Mouse (Mus musculus) induced T-regulatory cell, adult 2 months (primary cell): ENCODE measurements around the gene Map3k14.
"Not testable (repeated sequence)": the region's sequence is repeated elsewhere in the genome, so short reads cannot be mapped to it uniquely, and the experiment has no call there.

ENCODE experiments used
- DNase-seq: peaks from one replicate; pipeline ENCODE4 v3.0.0-alpha.2; 2012; ENCODE audit warnings: low read depth

Map3k14 gene

DNA sequence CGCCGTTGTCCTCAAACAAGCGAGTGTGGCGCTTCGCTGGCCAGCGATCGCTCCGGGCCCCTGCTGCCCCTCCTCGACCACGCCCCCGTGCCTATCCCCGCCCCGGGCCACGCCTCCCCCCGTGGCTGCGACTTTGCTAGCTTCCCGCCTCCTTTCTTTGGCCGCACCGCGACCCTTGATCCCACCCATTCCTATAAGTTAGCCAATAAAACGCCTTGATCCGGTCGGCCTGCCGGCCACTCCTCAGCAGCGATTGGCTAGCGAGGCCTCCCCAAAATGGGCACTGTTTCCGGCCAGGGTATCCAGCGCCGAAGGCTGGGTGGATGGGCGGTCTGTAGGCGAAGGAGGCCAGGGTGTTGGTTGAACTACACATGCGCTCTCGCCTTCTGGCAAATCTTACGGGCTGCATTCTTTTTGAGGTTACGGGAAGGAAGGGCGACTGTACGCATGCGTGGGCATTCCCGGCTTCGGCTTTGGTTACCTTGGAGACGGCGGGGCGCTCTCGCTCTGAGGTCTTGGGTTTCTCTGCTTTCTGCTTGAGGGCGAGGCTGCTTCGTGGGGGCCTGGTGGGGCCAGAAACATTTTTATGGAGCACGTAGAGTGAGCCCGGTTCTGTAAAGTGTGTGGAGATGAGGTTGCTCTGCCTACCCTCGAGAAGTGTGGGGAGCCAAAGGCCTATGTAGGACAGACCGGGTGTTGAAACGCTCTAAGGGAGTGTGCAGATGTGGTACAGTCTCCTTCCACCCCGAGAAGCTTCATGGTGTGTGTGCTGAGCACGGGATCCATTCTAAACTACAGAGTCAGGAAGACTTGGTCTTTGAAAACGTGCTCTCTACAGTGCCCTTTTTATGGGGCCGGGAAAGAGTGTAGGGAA lies at the start of gene Map3k14:
Gene Map3k14, minus strand, starts transcription at position 127 of the 874 bp plus-strand sequence.
- peak; percentile 99 for DNase-seq

DNA sequence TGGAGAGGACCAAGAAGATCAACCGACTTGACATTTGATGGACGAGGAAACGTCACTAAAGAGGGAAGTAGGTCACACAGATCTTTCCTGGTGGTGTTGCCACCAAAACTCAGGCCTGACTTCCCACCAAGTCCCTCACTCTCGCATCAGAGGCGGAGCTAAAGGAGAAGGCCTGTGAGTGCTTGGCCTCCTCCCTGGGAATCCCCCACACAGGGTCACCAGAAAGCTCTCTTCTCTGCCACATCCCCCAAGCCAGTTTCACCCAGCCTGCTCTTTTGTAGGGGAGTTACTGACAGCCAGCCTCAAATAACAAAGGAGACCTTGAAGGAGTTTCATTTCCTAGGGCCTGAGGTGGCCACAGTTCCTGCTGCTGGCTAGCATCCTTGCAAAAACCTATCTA lies 48.1 kb upstream of the Map3k14 start:
- no peak for DNase-seq

DNA sequence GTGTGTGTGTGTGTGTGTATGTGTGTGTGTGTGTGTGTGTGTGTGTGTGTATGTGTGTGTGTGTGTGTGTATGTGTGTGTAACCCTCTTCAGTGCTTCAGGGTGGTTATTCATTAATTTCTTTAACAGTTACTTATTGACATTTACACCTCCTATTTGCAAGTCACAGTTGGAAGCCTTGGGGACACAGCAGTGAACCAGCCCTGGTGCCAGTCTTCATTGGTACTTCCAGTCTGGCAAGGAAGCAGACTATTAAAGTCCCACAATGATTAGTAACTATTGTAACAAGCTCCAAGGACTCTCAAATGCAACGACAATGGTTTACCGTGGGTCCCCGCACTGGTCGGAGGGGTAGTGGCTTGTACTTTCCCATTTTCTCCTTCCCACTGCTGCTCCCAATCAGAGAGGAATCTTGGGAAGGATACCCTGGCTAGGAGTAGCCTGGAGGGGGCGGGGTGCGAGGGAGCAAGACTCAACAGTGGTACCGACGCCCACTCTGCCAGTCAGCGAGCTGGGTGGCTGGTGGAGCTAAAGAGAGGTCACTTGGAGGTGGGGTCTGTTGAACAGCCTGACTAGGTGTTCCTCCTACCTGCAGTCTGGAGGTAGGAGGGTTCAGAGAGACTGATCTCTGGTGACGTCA lies 47.6 kb upstream of the Map3k14 start:
- no peak for DNase-seq

DNA sequence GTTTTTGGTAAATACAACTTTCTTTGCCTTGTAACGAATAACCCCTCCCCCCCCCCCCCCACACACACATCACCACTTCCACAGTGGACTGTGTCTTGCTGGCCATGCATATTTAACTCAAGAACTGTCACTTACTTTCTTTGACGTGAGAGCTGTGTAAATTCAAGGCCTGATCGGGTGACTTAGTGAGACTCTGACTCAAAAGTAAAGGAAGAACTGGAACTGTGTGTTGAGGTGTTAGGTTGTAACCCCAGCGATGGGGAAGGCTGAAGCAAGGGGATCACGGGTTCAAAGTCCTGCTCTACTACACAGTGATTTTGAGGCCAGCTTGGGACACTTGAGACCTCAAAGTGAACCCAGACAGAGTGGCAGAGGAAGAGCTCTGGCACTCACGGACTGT lies 46.3 kb upstream of the Map3k14 start:
- no peak for DNase-seq

DNA sequence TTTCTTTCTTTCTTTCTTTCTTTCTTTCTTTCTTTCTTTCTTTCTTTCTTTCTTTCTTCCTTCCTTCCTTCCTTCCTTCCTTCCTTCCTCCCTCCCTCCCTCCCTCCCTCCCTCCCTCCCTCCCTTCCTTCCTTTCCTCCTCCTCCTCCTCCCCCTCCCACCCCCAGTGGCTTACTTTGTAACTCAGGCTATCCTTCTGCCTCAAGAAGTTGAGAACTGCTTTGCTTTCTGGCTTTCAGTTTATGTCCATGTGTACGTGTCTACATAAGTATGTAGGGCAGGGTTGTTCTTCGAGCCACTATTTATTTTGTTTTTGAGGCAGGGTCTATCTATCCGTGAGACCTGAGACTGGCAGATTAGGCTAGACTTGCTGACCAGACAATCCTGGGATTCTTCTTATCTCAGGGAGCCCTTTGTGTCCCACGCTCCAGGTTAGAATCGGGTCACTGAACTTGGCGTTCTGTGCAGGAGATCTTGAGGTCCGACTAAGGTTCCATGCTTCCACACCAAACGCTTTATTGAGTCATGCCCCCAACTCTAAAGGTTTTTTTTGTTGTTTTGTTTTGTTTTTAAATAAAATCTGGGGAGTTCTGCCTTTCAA lies 45.5 kb upstream of the Map3k14 start:
- DNase-seq = no peak

DNA sequence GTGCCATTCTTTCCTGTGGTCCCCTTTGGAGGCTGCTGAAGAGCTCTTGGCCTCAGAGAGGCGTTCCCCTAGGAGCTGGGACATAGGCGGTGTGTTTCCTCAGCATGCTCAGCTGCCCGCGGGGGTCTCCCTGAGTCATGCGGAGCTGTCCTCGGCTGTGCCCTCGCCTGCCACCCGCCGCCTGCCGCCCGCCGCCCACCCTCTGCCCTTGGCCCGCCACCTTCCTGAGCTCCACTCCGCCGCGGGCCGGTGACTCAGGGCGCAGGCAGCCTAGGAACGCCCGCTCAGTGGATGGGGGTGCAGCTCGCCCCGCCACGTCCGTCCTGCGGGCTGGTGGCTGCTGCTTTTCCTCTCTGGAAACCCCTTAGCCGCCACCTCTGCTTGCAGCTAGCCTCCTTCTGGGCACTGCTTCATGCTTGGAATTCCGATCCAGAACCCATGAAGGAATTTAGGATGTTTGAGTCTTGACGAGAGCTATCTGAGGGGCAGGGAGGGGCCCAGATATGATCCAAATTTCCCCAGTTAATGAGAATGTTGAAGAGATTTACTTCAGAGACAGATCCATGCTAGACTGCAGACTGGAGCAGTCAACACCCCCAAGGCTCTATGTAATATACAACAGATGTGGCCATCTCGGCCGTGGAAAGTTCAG lies 44.8 kb upstream of the Map3k14 start:
- no peak for DNase-seq

DNA sequence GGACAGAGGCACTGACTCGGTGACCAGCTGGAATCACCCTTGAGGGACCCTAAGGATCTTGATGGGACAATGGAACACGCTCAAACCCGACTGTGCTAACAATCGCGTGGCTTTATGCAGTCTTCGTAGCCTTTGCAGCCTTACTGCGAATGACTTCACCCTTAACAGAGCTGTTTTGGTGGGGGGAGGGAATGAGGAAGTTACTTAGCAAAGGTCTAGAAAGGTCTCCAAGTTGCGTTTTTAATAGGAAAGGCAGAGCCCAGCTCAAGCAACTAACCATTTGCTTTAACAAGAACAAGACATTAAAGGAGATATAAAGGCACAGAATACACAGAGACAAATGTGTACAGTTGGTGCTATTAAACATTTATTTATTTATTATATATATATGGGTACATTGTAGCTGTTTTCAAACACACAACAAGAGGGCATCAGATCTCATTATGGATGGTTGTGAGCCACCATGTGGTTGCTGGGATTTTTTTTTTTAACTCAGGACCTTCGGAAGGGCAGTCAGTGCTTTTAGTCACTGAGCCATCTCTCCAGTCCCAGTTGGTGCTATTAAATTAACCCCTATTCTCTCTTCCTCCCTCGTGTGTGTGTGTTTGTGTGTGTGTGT lies 42.8 kb upstream of the Map3k14 start:
- DNase-seq = no peak

DNA sequence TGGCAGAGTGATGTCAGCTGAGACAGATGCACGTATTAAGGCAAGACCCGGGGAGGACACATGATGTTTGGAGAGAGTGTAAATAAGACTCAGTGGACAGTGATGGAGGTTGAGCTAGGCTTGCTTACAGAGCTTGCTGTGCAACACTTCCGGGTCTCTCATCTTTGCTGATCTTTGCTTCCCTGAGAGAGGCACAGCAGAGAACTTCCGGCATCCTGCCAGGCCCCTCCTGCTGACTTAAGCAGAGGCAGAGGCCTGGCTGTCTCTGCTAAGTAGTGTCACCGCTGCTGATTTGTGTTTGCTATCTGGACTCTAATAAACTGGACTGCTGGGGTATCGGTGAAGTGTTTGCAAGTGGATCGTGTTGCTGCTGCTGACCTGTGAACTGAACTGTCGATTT lies 40.6 kb upstream of the Map3k14 start:
- DNase-seq = peak; percentile 66

DNA sequence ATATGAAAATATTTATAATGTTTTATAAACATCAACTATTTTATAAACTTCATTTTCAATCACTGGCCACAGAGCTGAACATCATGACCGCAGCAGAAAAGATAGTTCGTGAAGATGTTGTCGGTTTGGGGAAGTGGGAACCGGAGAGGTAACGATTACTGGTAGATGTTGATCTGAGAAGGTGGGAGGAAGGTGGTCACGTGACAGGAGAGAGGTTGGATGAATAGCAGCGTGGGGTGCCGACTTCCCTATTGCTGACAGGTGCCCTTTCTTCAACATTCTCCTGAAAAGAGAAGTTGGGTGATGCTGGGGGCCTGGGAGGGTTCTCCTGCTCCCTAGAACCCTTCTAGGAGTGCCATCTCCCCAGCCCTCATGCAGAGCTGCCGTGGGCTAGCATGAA lies 37.3 kb upstream of the Map3k14 start:
- no peak for DNase-seq

DNA sequence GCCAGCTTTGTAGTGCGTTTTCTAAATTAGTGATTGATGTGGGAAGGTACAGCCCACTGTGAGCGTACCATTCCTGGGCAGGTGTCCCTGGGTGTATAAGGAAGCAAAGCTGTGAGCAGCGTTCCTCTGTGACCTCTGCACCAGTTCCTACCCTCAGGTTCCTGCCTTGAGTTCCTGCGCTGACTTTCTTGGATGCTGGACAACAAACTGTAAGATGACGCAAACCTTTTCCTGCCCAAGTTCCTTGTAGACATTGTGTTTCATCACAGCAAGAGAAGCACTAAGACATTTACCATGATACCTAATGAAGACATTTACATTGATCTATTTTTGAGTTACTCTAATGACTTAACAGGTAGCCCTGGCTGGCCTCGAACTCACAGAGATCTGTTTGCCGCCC lies 27.5 kb upstream of the Map3k14 start:
- no peak for DNase-seq

DNA sequence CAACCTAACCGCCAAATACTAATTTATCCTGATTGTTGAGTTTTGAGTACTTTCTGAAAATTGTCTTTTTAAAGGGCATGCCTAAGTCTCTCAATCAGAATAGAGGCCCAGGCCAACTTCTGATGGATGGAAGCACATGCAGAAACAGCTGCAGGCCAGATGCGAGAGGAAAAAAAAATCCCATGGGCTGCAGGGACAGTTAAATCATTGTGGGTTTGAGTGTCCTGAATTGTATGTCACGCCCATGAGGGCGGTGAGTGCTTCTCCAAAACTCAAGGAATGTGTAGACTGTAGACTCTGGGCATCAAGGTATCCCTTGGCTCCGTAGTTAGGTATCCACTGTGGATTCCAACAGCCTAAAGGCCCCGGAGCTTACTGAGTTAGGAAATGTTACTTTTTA lies 26.8 kb upstream of the Map3k14 start:
- no peak for DNase-seq

DNA sequence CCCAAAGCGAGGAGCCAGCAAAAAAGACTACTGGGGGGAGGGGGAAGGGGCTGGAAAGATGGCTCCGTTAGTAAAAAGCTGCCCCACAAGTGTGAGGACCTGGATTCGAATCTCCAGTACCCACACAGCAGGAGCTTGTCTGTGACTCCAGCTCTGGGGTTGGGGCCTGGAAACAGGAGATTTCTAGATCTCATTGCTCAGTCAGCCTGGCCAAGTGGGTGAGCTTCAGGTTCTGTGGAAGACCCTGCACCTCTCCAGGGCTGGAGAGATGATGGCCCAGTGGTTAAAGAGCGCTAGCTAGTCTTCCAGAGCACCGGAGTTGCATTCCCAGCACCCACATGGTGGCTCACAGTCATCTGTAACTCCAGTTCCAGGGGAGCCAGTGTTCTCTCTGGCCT lies 25.6 kb upstream of the Map3k14 start:
- no peak for DNase-seq

DNA sequence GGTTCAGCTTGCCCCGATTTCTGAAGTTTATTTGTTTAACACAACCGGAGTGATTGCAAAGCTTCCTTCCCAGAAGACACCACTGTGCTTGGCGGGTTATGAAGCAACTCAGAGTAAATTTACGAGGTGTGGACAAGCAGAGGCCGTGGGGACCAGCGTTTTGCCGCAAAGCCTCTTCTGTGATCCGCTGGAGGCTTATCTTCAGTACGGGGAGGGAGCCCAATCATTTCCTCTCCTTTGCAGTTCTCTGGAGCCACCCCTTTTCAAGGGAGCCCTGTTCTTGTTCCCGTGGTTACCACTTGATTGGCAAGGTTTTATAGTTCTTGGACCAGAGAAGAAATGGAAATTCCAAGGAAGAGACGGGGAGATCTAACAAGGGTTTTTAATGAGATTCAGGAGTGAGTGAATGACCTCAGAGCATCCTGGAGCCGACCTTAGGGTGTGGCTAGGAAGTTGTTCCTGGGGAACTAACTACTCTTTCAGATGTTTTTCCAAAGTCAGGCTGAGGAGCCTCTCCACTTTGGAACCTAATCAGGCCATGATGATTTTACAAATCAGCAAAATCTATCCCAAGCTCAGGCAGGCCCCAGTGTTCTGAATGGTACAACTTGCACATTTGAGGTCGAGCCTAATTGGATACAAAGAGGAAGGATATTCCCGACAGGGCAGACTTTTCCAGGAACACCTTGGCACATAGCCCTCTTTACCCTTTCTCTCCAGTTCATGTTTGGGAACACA lies 25.0 kb upstream of the Map3k14 start:
- DNase-seq = no peak

DNA sequence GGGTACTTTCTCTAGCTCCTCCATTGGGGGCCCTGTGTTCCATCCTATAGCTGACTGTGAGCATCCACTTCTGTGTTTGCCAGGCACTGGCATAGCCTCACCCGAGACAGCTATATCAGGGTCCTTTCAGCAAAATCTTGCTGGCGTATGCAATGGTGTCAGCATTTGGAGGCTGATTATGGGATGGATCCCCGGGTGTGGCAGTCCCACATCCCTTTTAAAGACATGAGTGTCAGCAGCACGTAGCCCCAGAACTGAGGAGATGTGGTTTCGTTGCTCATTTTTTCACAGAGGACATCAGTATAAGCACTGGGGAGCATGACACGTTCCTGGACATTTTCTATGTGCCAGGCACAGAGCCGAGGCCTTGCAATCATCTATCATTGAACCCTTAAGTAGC lies 23.6 kb upstream of the Map3k14 start:
- DNase-seq = not testable (repeated sequence)

DNA sequence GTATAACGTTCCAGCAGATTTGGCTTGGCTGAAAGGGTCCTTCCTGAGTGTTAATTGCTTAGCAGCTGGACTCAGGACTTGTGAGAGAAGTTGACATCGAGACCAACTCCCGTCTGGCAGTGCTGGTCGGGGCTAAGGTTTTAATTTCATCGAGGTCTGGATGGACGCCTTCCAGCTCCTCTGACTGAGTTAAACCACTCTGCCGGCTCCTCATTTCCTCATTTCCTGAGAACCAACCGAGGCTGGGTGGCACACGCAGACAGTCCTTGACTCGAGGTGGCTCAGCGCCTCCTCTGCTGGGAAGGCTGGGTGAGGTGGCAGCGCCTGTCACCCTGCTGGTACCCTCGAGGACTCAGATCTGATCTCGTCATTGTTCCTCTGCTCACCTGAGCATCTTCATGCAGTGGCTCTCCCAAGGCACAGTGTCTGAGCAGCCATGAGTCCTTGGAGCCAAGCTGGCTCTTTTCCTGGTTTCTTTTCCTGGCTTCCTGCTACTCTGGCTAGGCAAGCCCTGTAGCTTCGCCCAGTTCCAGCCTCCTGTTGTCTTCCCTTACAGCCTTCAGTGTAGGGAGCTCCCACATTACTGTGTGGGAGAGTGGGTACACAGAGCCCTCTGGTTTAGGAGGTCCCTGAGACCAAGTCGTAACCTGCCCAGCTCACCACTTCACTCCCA lies 21.2 kb upstream of the Map3k14 start:
- DNase-seq = no peak

DNA sequence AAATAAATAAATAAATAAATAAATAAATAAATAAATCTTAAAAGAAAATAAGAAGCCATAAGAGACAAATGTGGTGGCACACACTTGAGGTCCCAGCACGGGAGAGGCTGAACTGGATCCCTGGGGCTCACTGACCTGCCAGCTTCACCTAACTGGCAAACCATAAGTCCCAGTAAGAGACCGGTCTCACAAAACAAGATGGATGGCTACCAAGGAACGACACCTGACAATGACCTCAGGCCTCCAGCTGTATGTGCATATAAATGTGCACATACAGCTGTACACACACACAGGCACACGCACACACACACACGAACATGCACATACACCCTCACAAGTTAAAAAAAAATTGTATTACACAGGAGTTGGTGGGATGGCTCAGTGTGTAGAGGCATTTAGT lies 19.6 kb upstream of the Map3k14 start:
- DNase-seq = no peak

DNA sequence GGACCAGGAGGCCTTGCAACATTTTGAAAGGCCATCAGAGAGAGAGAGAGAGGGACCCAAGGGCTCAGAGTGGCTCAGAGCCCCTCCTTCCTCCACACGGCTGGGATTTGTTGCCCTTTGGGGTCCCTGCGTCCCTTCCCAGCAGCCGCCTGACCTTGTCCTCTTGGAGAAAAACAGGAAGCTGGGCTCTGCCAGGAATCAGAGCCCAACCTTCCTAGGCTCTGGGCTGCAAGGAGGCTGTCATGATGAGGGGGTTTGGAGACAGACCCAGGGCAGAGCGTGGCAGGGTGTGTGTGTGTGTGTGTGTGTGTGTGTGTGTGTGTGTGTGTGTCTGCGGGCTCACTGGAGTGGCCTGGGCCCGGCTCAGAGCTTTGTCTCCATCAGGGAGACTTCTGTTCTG lies 18.7 kb upstream of the Map3k14 start:
- DNase-seq = no peak

DNA sequence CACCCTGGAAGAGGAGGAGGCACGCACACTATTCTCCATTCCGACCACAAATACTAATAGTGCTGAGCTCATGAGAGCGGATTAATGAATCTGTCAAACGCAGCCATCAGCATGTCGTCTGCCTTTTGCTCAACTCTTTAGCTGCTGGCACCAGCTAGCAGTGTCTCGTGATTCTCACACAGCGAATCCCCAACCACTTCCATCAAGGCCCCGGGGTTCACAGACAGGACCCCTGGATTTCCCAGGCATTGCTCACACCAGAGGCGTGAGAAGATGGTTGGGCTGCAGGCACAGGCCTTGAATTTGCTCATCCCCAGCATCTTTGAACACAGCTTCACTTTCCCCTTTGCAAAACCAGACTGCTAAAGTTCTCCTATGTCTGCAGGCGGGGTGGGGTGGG lies 18.0 kb upstream of the Map3k14 start:
- DNase-seq = no peak

DNA sequence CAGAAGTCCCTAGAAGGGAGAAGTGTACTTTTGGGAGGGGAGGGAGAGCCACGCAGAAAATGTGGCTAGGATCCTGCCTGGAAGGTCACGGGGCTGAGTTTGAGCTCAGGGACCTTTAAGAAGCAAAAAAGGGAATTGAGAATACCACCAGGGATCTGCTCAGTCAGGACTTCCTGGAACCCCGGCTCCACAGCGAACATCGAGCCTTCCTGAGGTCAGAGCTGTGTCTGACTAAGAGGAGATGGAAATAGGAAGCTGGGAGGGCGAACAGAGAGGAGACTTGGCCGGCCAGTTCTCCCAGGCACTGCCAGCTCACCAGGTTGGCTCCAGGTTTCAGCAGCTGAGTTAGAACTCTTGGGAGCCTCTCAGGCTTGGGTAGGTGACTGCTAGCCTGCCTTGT lies 14.5 kb upstream of the Map3k14 start:
- DNase-seq = no peak

DNA sequence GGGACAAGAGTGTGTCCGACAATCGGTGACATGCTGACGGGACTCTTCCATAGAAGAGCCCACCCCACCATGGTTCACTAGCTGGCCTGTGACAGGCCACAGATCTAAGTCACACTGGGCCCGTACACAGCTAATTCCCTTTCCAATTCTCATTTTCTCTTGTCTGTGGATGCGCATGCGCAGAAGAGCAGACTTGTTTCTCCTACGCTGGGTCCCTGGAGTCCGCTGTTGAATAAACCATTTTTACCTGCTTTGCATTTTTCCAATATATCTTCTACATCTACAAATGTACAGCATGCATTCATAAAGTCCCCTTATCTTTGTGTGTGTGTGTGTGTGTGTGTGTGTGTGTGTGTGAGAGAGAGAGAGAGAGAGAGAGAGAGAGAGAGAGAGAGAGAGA lies 9.2 kb upstream of the Map3k14 start:
- no peak for DNase-seq

DNA sequence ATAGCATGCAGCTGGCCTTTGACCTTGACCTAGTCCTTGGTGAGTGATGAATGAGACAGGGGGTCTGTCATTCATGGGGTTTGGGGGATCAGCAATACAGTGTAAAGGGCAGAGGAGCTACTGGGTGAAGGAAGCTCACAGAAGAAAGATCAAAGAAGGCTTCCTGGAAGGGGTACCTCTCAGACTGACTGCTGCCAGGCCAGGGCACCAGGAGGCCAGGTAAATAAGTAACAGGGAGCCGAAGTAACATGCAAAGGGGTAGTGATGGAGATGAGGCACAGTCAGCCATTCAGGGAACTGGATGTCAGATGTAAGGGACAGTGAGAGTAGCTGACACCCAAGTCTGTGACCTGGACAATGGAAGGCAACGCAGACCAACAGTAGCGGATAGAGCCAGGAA lies 5.6 kb upstream of the Map3k14 start:
- DNase-seq = no peak
